Mouse (Mus musculus) mesoderm, embryonic 11.5 days (tissue): ENCODE data around the gene Zfp950.

Source experiments
- DNase-seq: peaks from one replicate; pipeline ENCODE4 v3.0.0-alpha.2; 2012; ENCODE audit warnings: low read depth, low spot score

The Zfp950 gene

DNA sequence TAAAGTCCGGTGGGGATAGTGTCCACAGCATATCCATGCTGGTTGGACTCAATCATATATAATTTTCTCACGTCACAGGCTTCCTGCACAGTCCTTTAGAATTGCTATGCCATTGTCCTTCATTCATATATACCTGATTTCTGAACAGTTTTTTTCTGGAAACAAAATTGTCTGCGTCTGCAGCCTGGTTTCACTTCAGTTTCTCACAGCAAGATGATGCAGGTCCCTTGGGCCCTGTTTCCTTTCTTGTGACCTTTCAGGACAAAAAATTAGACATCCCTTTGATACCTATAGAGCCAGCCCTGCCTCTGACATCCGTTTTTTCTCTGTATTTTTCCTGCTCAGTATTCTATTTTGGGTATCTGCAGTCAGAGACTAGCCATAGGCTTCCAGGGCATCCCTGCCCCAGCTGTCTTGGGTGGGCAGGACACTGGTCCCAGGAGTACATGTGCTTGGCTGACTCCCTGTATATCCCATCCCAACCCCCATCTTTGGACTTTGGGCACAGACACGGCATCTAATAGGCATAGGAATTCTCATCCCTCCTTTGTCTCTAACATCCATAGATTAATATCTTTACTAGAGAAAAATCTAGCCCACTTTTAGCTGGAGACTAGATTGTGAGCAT is 83.7 kb downstream of the Zfp950 start:
- DNase-seq: no peak

DNA sequence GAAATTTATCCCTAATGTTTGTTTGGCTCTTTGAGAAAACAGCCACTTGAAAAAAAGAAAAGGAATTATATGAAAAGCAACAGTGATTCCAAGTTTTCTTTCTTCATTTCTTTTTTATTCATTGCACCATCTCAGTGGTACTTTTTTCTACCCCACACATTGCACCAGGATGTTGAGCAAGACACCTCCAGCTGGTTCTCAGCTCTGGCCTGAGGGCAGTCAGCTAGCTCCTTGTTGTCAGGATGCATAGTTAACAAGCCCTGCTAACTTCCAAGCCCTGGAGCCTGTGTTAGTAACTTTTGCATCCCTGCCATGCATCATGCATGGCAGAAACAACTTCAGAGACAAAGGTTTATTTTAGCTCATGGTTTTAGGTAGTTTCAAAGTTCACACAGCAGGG is 87.9 kb downstream of the Zfp950 start:
- no peak for DNase-seq

DNA sequence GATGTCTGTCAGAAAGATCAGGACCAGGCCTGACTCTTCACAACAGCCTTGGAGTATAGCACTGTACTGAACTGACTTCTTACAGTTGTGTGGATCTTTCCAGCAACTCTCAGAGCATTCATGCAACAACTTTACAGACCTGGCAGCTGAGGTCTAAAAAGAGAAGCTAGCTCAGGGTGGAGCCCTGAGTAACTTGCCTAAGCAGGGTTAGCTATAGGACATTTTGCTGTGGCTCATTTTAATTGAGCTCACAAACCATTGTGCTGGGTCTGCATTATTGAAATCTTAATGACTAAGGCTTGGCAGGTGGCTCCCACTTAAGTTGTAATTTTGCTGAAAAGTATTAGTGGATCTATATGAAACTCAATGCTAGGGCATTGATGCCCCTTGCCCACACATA is 88.6 kb downstream of the Zfp950 start:
- DNase-seq: no peak

DNA sequence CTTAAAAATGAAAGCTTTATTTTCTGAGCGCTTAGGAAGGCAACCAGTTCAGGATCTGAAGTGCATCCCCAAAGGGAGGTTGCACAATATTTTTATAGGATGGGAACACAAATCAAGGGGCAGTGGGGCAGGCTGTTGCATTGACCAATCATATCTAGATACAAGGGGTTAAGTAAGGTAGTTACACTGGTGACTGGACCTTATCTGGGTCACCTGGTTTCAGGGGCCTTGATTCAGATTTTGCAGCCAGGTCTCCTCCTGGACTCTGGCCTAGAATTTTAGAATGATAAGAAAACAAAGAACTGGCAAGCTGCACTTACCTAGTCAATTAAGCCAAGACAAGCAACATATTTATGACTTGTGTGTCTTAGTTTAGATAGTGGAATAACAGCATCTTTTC is 89.5 kb downstream of the Zfp950 start:
- no peak for DNase-seq

DNA sequence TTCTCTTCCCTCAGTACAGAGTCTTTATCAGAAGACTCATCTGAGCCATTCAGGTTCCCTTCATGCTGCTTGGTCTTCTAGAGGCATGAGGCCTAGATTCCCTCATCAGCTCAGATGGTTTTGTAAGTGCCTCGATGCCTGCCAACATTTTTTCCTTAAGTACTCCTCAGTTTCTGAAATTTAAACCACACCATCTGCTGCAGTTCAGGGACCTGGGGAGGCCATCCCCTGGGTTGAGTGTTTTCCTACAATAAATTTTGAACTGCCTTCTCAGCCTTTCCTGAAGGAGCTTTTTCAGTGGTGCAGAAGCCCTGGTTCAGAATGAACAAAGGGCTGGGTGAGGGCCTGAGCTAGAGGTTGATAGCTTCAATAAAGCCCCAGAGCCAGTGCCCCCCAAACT is 91.2 kb downstream of the Zfp950 start:
- peak; percentile 23 for DNase-seq

DNA sequence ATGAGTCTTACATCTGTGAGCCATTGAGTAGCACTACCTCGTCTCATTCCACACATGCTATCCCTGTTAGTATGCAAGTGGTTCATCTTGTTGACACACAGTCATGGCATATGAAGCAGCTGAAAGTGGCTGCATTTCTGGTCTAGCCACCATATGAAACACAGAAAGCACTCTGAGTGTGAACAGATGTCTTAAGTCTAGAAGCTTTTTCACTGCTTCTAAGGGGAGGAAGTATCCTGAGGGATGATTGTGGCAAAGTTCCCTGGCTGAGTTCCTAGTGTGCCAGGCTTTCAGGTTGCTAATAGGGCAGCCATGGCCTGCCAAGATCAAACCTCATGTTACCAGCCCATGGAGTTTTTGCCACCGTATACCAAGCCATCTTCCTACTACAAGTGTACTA is 92.0 kb downstream of the Zfp950 start:
- DNase-seq: no peak

DNA sequence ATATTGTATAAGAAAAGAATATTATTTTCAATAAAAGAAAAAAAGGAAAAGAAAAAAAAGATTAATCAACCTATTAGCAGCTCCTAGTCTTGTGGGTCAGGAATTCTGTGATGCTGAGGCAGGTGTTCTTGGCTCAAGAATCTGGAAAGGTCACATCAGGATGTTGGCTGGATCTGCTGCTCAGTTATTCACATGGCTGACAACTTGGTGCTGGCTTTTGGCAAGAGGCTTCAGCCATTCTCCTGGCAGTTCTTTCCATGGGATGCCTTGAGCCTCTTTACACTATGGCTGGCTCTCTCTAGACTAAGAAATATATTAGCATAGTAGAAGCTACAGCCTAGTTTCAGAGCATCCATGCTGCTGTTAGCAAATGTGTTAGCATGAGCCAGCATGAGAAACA is 101.5 kb downstream of the Zfp950 start:
- no peak for DNase-seq

DNA sequence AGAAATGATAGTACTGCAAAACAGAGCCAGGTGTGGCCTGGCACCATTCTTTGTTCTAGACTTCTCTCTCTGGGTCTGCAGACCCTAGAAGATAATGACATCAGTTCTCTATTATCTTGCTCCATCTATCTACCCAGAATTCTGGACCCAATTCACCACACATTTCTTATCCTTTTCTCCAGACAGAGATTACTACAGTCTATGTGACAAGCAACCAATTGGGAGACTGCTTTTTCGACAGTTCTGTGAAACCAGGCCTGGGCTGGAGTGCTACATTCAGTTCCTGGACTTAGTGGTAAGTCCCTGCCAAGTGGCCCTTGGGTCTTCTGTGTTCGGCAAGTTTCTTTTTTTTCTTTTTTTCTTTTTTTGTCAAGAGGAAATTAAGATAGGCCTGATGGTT is 109.1 kb downstream of the Zfp950 start:
- no peak for DNase-seq

DNA sequence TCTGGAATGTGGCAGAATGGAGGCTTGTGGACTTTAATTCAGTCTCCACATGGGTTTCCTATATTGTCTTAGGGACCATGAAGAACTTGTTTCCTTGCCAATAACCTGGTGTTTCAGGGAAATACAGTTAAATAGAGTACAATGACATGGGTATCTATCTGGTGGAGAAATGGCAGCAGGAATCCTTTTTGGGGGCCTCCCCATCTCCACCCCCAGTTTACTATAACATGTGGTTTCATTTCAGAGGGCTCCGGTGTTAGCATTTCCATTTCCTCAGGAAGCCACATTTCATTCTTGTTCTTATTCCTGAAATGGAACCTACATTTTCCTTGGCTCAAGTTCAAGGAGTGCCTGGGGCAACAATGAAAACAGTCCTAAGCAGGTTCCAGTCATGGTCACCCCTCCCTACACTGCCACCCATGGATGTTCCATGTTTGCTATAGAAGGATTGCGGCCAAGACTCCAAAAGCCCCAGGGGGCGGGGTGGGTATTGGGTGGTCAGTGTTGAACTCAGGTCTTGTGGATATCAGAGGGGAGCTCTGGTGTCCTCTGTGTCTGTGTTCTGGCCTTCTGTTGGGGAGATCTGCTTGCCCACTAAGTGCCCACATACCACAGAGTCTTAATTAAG is 118.6 kb downstream of the Zfp950 start:
- no peak for DNase-seq

DNA sequence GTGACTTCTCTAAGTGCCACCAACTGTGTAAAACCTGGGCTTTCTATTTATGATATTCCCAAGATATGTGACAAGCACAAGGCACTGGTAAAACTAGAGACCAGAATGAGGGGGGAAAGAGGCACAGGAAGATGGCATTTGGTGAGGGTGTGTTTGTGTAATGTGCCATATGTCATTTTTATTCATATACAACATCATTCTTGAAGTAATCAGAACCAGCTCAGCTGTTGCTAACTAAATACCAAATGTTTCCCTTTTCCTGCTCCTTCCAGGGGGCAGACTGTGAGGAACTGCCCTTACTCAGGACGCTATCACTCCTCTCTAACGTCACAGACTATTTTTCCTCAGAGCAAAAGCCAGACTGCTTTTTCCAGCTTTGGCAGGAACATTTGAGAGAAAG is 119.1 kb downstream of the Zfp950 start:
- DNase-seq: no peak

DNA sequence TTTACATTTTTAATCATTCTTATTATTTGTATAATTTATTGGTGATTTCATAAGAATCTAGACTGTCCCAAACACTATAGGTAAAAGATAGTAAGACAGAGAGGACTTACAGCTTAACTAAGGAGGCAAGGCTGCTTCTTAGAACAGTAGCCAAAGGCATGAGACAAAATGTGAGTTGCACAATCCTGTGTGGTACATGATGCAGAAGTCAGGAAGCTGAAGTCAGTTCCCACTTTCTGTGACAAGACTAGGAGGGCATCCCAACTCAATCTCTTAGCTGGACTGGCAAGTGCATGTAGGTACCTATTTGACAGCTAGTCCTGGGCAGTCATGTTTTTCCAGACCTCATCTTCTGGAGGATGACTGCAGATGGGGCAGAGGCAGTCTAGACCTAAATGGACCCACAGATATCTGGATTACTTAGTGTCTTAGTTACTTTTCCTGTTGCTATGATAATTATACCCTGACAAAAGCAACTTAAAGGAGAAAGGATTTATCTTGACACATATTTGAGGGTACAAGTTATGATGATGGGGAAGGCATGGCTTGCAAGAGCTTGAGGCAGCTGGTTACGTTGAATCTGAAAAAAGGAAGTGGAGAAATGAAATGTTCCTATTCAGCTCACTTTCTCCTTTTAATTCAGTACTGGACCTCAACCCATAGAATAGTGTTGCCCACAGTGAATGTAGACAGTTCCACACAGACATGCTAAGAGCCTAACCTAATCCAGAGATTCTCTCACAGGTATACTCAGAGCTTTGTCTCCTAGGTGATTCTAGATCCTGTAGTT is 123.0 kb downstream of the Zfp950 start:
- no peak for DNase-seq

DNA sequence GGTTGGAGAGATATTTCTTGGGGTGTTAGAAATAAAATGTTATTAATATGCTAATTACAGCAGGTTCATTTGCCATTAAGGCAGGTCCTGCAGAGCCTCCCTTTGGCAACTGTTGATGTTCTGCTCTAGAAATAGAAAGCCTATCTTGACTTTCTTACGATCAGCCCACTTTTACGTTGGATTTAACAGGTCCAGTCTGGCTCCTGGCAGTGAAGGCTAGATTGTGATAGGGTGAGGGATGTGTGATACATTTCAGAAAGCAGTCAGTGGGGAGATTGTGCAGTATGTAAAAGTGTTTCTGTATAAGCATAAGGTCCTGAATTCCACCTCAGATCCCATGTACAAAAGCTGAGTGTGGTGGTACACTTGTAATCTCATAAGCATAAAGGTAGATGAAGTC is 131.4 kb downstream of the Zfp950 start:
- no peak for DNase-seq
